Mouse (Mus musculus) liver, adult 2 months (tissue): ENCODE results near the gene C2cd3. TPM values are rescaled to one million over a fixed set of nuclear protein-coding genes. Genes with fewer than 3 reads are reported as not detected.
A peak's percentile ranks its signal among the peaks of the same experiment; 100 is the strongest.

Experiments used
- DNase-seq: peaks from one replicate; pipeline ENCODE4 v3.0.0-alpha.2; 2011; ENCODE audit warnings: low read depth, low spot score; ENCODE audit errors: extremely low read depth
- H3K27ac ChIP-seq: fragments of 200-500 bp; replicated peaks from 2 replicates; pipeline ENCODE4 v1.5.1; 2012; ENCODE audit warnings: low read depth, mild to moderate bottlenecking, control low read depth, inconsistent platforms, low read length; ENCODE audit not compliant: insufficient read depth
- H3K27me3 ChIP-seq: fragments of 200-500 bp; 2 replicates; pipeline ENCODE4 v1.6.1; 2012; ENCODE audit warnings: mild to moderate bottlenecking, moderate library complexity, low read length, inconsistent platforms; ENCODE audit not compliant: control insufficient read depth, insufficient read depth
- H3K36me3 ChIP-seq: fragments of 200-500 bp; 2 replicates; pipeline ENCODE4 v1.6.1; 2012; ENCODE audit warnings: low read length, inconsistent platforms; ENCODE audit not compliant: control insufficient read depth, insufficient read depth
- H3K4me1 ChIP-seq: fragments of 200-500 bp; 2 replicates; pipeline ENCODE4 v1.6.1; 2011; ENCODE audit warnings: low read length; ENCODE audit not compliant: control insufficient read depth, insufficient read depth
- H3K4me3 ChIP-seq: fragments of 200-500 bp; 2 replicates; pipeline ENCODE4 v1.5.1; 2011; ENCODE audit warnings: low read depth, mild to moderate bottlenecking, control low read depth, low read length, moderate library complexity; ENCODE audit not compliant: insufficient read depth
- H3K79me2 ChIP-seq: fragments of 200-500 bp; 2 replicates; pipeline ENCODE4 v1.6.1; 2012; ENCODE audit warnings: inconsistent platforms, mild to moderate bottlenecking, low read length, moderate library complexity; ENCODE audit not compliant: control insufficient read depth, insufficient read depth
- H3K9ac ChIP-seq: fragments of 200-500 bp; 2 replicates; pipeline ENCODE4 v1.6.1; 2012; ENCODE audit warnings: low read depth, mild to moderate bottlenecking, control low read depth, inconsistent platforms, low read length
- CTCF ChIP-seq: fragments of 200-500 bp; IDR thresholded peaks from 2 replicates; pipeline ENCODE4 v1.5.1; 2011; ENCODE audit warnings: low read depth, low read length, control low read depth
- POLR2A ChIP-seq: fragments of 200-500 bp; IDR thresholded peaks from 2 replicates; pipeline ENCODE4 v1.6.1; 2011; ENCODE audit warnings: low read length, control low read depth; ENCODE audit not compliant: insufficient read depth; ENCODE audit errors: extremely low read depth
- WGBS: fragments of 180-500 bp; shearing (Covaris S2); methylation state at CpG from one replicate; pipeline ENCODE4 v1.1.7; 2018; 5-methylcytosine and 5-hydroxymethylcytosine counted together
- polyA plus RNA-seq: library from polyadenylated mRNA; depleted of rRNA; stranded (reverse); fragments of >200 nt; gene quantifications from 2 replicates; pipeline ENCODE4 v1.2.3, GENCODE M21; 2012
- total RNA-seq: library from RNA; depleted of rRNA; stranded (reverse); fragments of >200 nt; gene quantifications from 2 replicates; pipeline ENCODE4 v1.2.3, GENCODE M21; 2014

C2cd3 gene
- total and polyA plus RNA-seq, 2 experiments = 4.5 to 5.1 TPM

GRCm38 (mm10) chr7:100433295-100433694 is 61.3 kb downstream of the C2cd3 start:
- no peak for TF ChIP-seq CTCF
- no peak for TF ChIP-seq POLR2A
- no peak overlapping the region for H3K4me3 ChIP-seq
- 96% methylated on average over 6 of the region's 6 CpGs for WGBS
- H3K27ac ChIP-seq = no peak overlapping the region
- DNase-seq = no peak
- H3K27me3 ChIP-seq = no peaks in the 10 kb centered on the region
- H3K36me3 ChIP-seq = peaks cover 48% of the 10 kb centered on the region
- no peak overlapping the region for H3K9ac ChIP-seq
- H3K79me2 ChIP-seq = no peaks in the 10 kb centered on the region
- no peaks in the 10 kb centered on the region; the same call in 1 of the 2 replicates for H3K4me1 ChIP-seq

DNA sequence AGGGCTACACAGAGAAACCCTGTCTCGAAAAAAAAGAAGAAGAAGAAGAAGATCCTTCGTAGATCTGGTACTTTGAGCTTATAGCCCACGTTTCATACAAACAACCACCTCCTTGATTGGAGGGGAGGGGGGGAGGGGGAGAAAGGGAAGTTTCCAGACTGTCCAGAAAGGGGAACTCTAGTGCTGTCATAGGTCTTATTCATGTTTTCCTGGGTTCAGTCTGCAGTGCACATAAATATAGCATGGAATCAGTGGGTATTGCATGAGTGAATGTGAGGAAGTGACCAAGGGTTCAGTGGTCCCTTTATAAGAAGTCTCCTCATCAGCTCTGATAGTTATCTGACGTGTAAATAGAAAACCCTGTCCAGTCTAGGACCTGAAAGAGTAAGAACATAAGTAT is 71.7 kb downstream of the C2cd3 start:
- TF ChIP-seq POLR2A (no peak), CTCF (no peak)
- Histone ChIP-seq H3K27ac (no peak overlapping the region), H3K36me3 (peaks cover 42% of the 10 kb centered on the region)

GRCm38 (mm10) chr7:100446271-100446670 is 74.2 kb downstream of the C2cd3 start:
- no peak overlapping the region for H3K27ac ChIP-seq
- no peak for TF ChIP-seq POLR2A
- no peak for TF ChIP-seq CTCF
- no peak for DNase-seq
- no peaks in the 10 kb centered on the region; the same call in 1 of the 2 replicates for H3K4me1 ChIP-seq
- H3K27me3 ChIP-seq = no peaks in the 10 kb centered on the region
- no peak overlapping the region for H3K4me3 ChIP-seq
- WGBS = 82% methylated on average over 5 of the region's 5 CpGs
- H3K36me3 ChIP-seq = peaks cover 29% of the 10 kb centered on the region
- H3K79me2 ChIP-seq = no peaks in the 10 kb centered on the region
- H3K9ac ChIP-seq = no peak overlapping the region

More for the DNA sequence above, 71.7 kb downstream of the C2cd3 start:
- no peak overlapping the region for H3K9ac ChIP-seq
- no peak overlapping the region for H3K4me3 ChIP-seq
- H3K4me1 ChIP-seq = no peaks in the 10 kb centered on the region
- DNase-seq = no peak
- 88% methylated on average over 4 of the region's 4 CpGs for WGBS
- H3K27me3 ChIP-seq = no peaks in the 10 kb centered on the region
- H3K79me2 ChIP-seq = no peaks in the 10 kb centered on the region

DNA sequence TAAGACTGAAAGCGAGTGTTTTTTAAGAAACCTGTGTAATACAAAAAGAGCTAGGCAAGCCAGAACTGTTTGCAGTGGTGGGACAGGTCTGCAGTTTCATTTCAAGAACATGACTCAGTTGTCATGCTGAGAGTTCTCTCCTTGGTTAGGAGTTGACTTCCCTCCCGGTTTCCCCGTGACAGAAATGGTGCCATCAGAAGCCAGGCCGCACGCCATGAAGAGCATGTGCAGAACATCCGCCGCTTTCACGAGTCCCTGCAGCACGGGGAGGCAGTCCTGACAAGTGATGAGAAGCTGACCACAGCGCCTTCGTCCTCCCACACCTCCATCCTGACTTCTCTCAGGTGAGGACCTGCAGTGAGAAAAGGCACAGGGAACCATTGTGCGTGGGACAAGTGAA is 76.5 kb downstream of the C2cd3 start:
- TF ChIP-seq POLR2A (no peak), CTCF (no peak)
- Histone ChIP-seq H3K27me3 (no peaks in the 10 kb centered on the region), H3K4me3 (no peak overlapping the region), H3K27ac (no peak overlapping the region), H3K4me1 (no peaks in the 10 kb centered on the region; the same call in 1 of the 2 replicates), H3K9ac (no peak overlapping the region), H3K36me3 (peaks cover 18% of the 10 kb centered on the region; the same call in 1 of the 2 replicates), H3K79me2 (no peaks in the 10 kb centered on the region)
- WGBS = 95% methylated on average over 12 of the region's 12 CpGs
- DNase-seq = no peak

GRCm38 (mm10) chr7:100448985-100449384 is 77.0 kb downstream of the C2cd3 start:
- no peak overlapping the region for H3K9ac ChIP-seq
- DNase-seq = no peak
- H3K4me1 ChIP-seq = no peaks in the 10 kb centered on the region; the same call in 1 of the 2 replicates
- WGBS = 94% methylated on average over 3 of the region's 3 CpGs
- no peak overlapping the region for H3K27ac ChIP-seq
- peaks cover 18% of the 10 kb centered on the region; the same call in 1 of the 2 replicates for H3K36me3 ChIP-seq
- H3K27me3 ChIP-seq = no peaks in the 10 kb centered on the region
- TF ChIP-seq CTCF (no peak), POLR2A (no peak)
- H3K4me3 ChIP-seq = no peak overlapping the region
- no peaks in the 10 kb centered on the region for H3K79me2 ChIP-seq

DNA sequence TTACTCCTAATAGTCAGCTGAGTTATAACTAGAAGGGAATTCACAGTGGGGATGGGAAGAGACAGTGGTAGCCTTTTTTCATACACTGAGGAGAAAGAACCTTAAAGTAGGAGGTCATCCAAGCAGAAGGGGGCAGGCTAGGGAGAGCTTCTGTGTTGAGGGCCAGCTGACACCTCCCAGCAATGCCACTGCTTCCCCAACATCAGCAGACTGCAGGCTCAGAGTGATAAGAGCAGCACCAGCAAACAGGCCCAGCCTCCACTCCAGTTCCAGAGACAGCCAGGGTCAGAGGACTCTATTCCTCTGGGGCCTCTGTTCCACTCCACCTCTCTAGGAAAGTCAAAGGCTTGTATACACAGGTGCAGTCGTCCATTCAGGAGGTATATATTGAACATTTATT is 86.1 kb downstream of the C2cd3 start:
- TF ChIP-seq CTCF (0 out of 2 replicates have a peak, but pooled peaks have one; percentile 8), POLR2A (no peak)
- Histone ChIP-seq H3K27ac (no peak overlapping the region), H3K9ac (no peak overlapping the region), H3K27me3 (no peaks in the 10 kb centered on the region), H3K4me3 (no peak overlapping the region), H3K36me3 (peaks cover 6% of the 10 kb centered on the region), H3K79me2 (no peaks in the 10 kb centered on the region), H3K4me1 (peaks cover 14% of the 10 kb centered on the region)
- DNase-seq = no peak
- 45% methylated on average over 1 of the region's 1 CpGs for WGBS
